In the genomic region with DNA sequence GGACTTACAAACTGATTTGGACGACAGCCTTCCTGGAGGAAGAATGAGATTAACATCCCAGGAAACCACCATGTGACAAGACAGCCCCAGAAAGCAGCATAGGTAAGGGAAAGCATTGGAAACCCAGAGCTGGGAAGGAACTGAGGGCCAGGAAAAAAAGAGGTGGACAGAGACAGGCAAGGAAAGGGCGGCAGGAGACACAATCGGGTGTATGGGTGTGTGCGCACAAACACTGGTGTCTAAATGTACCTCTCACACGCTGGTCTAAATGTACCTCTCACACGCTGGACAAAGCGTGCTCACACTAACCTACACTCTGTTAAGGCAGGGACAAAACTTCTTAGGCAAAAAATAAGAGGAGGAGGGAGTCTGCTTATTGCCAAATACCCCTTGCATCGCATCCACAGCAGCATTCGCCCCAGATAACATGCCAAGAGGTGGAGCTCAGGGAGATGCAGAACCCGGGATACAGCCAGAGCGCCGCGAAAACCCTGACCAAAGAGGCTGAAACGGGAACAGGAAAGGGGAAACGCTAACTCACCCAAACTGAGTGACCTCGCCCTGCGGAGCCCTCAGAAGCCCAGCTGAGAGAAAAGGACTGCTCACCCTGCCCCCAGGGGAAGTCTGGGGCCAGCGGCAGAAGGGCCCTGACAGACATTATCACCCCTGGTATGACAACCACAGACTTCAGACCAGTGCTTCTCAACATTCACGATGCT, we compare ENCODE assay signal across 8 mouse cellular contexts. TPM values are rescaled to one million over a fixed set of nuclear protein-coding genes. Genes with fewer than 3 reads are reported as not detected.
A peak's percentile ranks its signal among the peaks of the same experiment; 100 is the strongest.
DNase-seq lines count a peak whose midpoint lies in the region; ATAC-seq lines count a peak whose summit lies in the region.

No protein-coding gene starts in this region.

- DNase-seq in kidney, postnatal 10 days = no peak
- DNase-seq in retina, postnatal 1 day = no peak
- DNase-seq in layer of hippocampus, adult 8-10 months (ENCODE audit: low spot score in 2 of 2) = no peak

- H3K4me1 ChIP-seq in kidney, embryonic 15.5 days = peaks cover 55% of the 10 kb centered on the region
- H3K4me1 ChIP-seq in heart, embryonic 16.5 days (ENCODE audit: control insufficient read depth, insufficient read depth, low read length) = peaks cover 40% of the 10 kb centered on the region
- peaks cover 73% of the 10 kb centered on the region for H3K4me1 ChIP-seq in liver, embryonic 15.5 days (replicated peaks)
- peaks cover 47% of the 10 kb centered on the region for H3K4me1 ChIP-seq in stomach, embryonic 14.5 days (ENCODE audit: control insufficient read depth, insufficient read depth, low read length)

- H3K4me2 ChIP-seq in kidney, embryonic 15.5 days = peak overlapping the region; percentile 87
- peak overlapping the region; percentile 96 for H3K4me2 ChIP-seq in heart, embryonic 16.5 days (ENCODE audit: low read depth, low read length)
- H3K4me2 ChIP-seq in liver, embryonic 15.5 days = peak overlapping the region; percentile 95
- H3K4me2 ChIP-seq in stomach, embryonic 14.5 days (replicated peaks; ENCODE audit: low read depth, low read length) = peak overlapping the region; percentile 87

- ATAC-seq in kidney, embryonic 15.5 days (replicated peaks; ENCODE audit: low FRiP score) = no peak
- peak; percentile 8 for ATAC-seq in common myeloid progenitor, adult 5-6 weeks (replicated peaks; ENCODE audit: low read depth, poor library complexity, severe bottlenecking)
- ATAC-seq in heart, embryonic 16.5 days (replicated peaks; ENCODE audit: extremely low read depth, insufficient read depth, low FRiP score) = no peak
- ATAC-seq in liver, embryonic 15.5 days (ENCODE audit: insufficient read depth) = no peak
- ATAC-seq in stomach, embryonic 14.5 days (ENCODE audit: insufficient number of reproducible peaks, insufficient read depth, low FRiP score, low read depth) = no peak

- peaks cover 49% of the 10 kb centered on the region for H3K36me3 ChIP-seq in kidney, embryonic 15.5 days
- peaks cover 34% of the 10 kb centered on the region for H3K36me3 ChIP-seq in heart, embryonic 16.5 days (ENCODE audit: control insufficient read depth, insufficient read depth)
- peaks cover 49% of the 10 kb centered on the region for H3K36me3 ChIP-seq in liver, embryonic 15.5 days (replicated peaks)
- peaks cover 42% of the 10 kb centered on the region for H3K36me3 ChIP-seq in stomach, embryonic 14.5 days (ENCODE audit: control insufficient read depth, insufficient read depth, low read length)

- H3K27me3 ChIP-seq in kidney, embryonic 15.5 days = no peaks in the 10 kb centered on the region
- no peaks in the 10 kb centered on the region for H3K27me3 ChIP-seq in heart, embryonic 16.5 days (ENCODE audit: control insufficient read depth, insufficient read depth, low read length)
- H3K27me3 ChIP-seq in liver, embryonic 15.5 days = no peaks in the 10 kb centered on the region
- H3K27me3 ChIP-seq in stomach, embryonic 14.5 days (ENCODE audit: control insufficient read depth, insufficient read depth, low read length) = no peaks in the 10 kb centered on the region

- H3K27ac ChIP-seq in kidney, embryonic 15.5 days = peak overlapping the region; percentile 80
- H3K27ac ChIP-seq in heart, embryonic 16.5 days (ENCODE audit: low read length) = peak overlapping the region; percentile 33; the same call in 1 of the 2 replicates
- H3K27ac ChIP-seq in liver, embryonic 15.5 days (replicated peaks) = peak overlapping the region; percentile 80
- H3K27ac ChIP-seq in stomach, embryonic 14.5 days (ENCODE audit: low read length) = peak overlapping the region; percentile 72

- peak overlapping the region; percentile 83 for H3K9ac ChIP-seq in kidney, embryonic 15.5 days
- peak overlapping the region; percentile 94 for H3K9ac ChIP-seq in heart, embryonic 16.5 days (ENCODE audit: low read length)
- H3K9ac ChIP-seq in liver, embryonic 15.5 days = peak overlapping the region; percentile 81
- peak overlapping the region; percentile 28 for H3K9ac ChIP-seq in stomach, embryonic 14.5 days (replicated peaks; ENCODE audit: low read depth, low read length)

- peak overlapping the region; percentile 75 for H3K4me3 ChIP-seq in kidney, embryonic 15.5 days (replicated peaks)
- H3K4me3 ChIP-seq in heart, embryonic 16.5 days (ENCODE audit: low read length) = peak overlapping the region; percentile 79
- H3K4me3 ChIP-seq in liver, embryonic 15.5 days (replicated peaks) = peak overlapping the region; percentile 90
- H3K4me3 ChIP-seq in stomach, embryonic 14.5 days (ENCODE audit: low read depth, low read length) = peak overlapping the region; percentile 97

- 79% methylated on average over 19 of the region's 19 CpGs for WGBS in kidney, embryonic 15.5 days
- 79% methylated on average over 19 of the region's 19 CpGs for WGBS in heart, embryonic 16.5 days
- WGBS in liver, embryonic 15.5 days (ENCODE audit: insufficient replicate concordance) = 46% methylated on average over 19 of the region's 19 CpGs
- 83% methylated on average over 19 of the region's 19 CpGs for WGBS in stomach, embryonic 14.5 days

- H3K9me3 ChIP-seq in kidney, embryonic 15.5 days (replicated peaks) = no peaks in the 10 kb centered on the region
- no peaks in the 10 kb centered on the region for H3K9me3 ChIP-seq in heart, embryonic 16.5 days (replicated peaks; ENCODE audit: control insufficient read depth, low read length)
- H3K9me3 ChIP-seq in liver, embryonic 15.5 days (replicated peaks) = no peaks in the 10 kb centered on the region
- no peaks in the 10 kb centered on the region for H3K9me3 ChIP-seq in stomach, embryonic 14.5 days (ENCODE audit: control insufficient read depth, low read depth, low read length)

RNA-seq across cellular contexts. Expression of a gene that starts 0.6 kb away (rescaled TPM):
- 1,132 and 1,166 TPM in 2 replicates for polyA plus RNA-seq in kidney, embryonic 15.5 days (2015; fragmentation: Nextera tagmentation; extraction: Ambion mirVana)
- 1,786 and 1,933 TPM in 2 replicates for total RNA-seq in common myeloid progenitor, adult 5-6 weeks (2017)
- 520 and 591 TPM in 2 replicates for polyA plus RNA-seq in heart, embryonic 16.5 days (2015; fragmentation: Nextera tagmentation; extraction: Ambion mirVana)
- polyA plus RNA-seq in liver, embryonic 15.5 days (2015; fragmentation: Nextera tagmentation; extraction: Ambion mirVana) = 533 and 542 TPM in 2 replicates
- polyA plus RNA-seq in stomach, embryonic 14.5 days (2014; fragmentation: Nextera tagmentation; extraction: Ambion mirVana) = 1,227 and 1,272 TPM in 2 replicates
- 100 to 1,000 TPM; 385 to 434 (median 409) TPM for total RNA-seq in layer of hippocampus, adult 8-10 months (2022)

RNA-seq across cellular contexts. Expression of a gene that starts 1.9 kb away (rescaled TPM):
- 28.1 and 33.7 TPM in 2 replicates for polyA plus RNA-seq in kidney, embryonic 15.5 days (2015; fragmentation: Nextera tagmentation; extraction: Ambion mirVana)
- 8.2 and 9.5 TPM in 2 replicates for total RNA-seq in common myeloid progenitor, adult 5-6 weeks (2017)
- 18.9 and 19.1 TPM in 2 replicates for polyA plus RNA-seq in heart, embryonic 16.5 days (2015; fragmentation: Nextera tagmentation; extraction: Ambion mirVana)
- polyA plus RNA-seq in liver, embryonic 15.5 days (2015; fragmentation: Nextera tagmentation; extraction: Ambion mirVana) = 10.4 and 13.3 TPM in 2 replicates
- polyA plus RNA-seq in stomach, embryonic 14.5 days (2014; fragmentation: Nextera tagmentation; extraction: Ambion mirVana) = 24.4 TPM in 2 replicates
- total RNA-seq in layer of hippocampus, adult 8-10 months (2022) = 10 to 100 TPM; 28.1 to 36.7 (median 32.7) TPM

RNA-seq across cellular contexts. Expression of a gene that starts 5.1 kb away (rescaled TPM):
- 1.4 and 2.5 TPM in 2 replicates for polyA plus RNA-seq in kidney, embryonic 15.5 days (2015; fragmentation: Nextera tagmentation; extraction: Ambion mirVana)
- total RNA-seq in common myeloid progenitor, adult 5-6 weeks (2017) = 0.82 and 0.87 TPM in 2 replicates
- polyA plus RNA-seq in heart, embryonic 16.5 days (2015; fragmentation: Nextera tagmentation; extraction: Ambion mirVana) = 0.39 and 0.84 TPM in 2 replicates
- 0.30 and 0.33 TPM in 2 replicates for polyA plus RNA-seq in liver, embryonic 15.5 days (2015; fragmentation: Nextera tagmentation; extraction: Ambion mirVana)
- 3.1 and 4.1 TPM in 2 replicates for polyA plus RNA-seq in stomach, embryonic 14.5 days (2014; fragmentation: Nextera tagmentation; extraction: Ambion mirVana)
- total RNA-seq in layer of hippocampus, adult 8-10 months (2022) = under 1 TPM in 3 of 4 experiments, not detected in 1; 0.18 to 0.41 (median 0.19) TPM

RNA-seq across cellular contexts. Expression of a gene that starts 9.7 kb away (rescaled TPM):
- not detected in 2 replicates for polyA plus RNA-seq in kidney, embryonic 15.5 days (2015; fragmentation: Nextera tagmentation; extraction: Ambion mirVana)
- not detected in 2 replicates for total RNA-seq in common myeloid progenitor, adult 5-6 weeks (2017)
- polyA plus RNA-seq in heart, embryonic 16.5 days (2015; fragmentation: Nextera tagmentation; extraction: Ambion mirVana) = not detected in 2 replicates
- not detected in 2 replicates for polyA plus RNA-seq in liver, embryonic 15.5 days (2015; fragmentation: Nextera tagmentation; extraction: Ambion mirVana)
- polyA plus RNA-seq in stomach, embryonic 14.5 days (2014; fragmentation: Nextera tagmentation; extraction: Ambion mirVana) = 0.38 TPM in 1 of 2 replicates, not detected in the other
- total RNA-seq in layer of hippocampus, adult 8-10 months (2022) = not detected

RNA-seq across cellular contexts. Expression of a gene that starts 11.0 kb away (rescaled TPM):
- 3.7 and 4.7 TPM in 2 replicates for polyA plus RNA-seq in kidney, embryonic 15.5 days (2015; fragmentation: Nextera tagmentation; extraction: Ambion mirVana)
- total RNA-seq in common myeloid progenitor, adult 5-6 weeks (2017) = 7.7 and 12.1 TPM in 2 replicates
- polyA plus RNA-seq in heart, embryonic 16.5 days (2015; fragmentation: Nextera tagmentation; extraction: Ambion mirVana) = 3.0 and 3.6 TPM in 2 replicates
- 0.46 and 0.85 TPM in 2 replicates for polyA plus RNA-seq in liver, embryonic 15.5 days (2015; fragmentation: Nextera tagmentation; extraction: Ambion mirVana)
- polyA plus RNA-seq in stomach, embryonic 14.5 days (2014; fragmentation: Nextera tagmentation; extraction: Ambion mirVana) = 6.4 and 6.7 TPM in 2 replicates
- total RNA-seq in layer of hippocampus, adult 8-10 months (2022) = 100 to 1,000 TPM in 2 of 4 experiments, 10 to 100 TPM in 2; 76.7 to 136 (median 109) TPM

Comparison
In these comparisons a context has a peak if more than half of its experiments do, and no peak if none do; other contexts are left out.
1. H3K9ac ChIP-seq: peak in every context shown above with its lines; median percentile 94 in heart, embryonic 16.5 days; 83 in kidney, embryonic 15.5 days; 81 in liver, embryonic 15.5 days; 28 in stomach, embryonic 14.5 days.